24 mouse cellular contexts compared by ENCODE assay signal in the genomic region with DNA sequence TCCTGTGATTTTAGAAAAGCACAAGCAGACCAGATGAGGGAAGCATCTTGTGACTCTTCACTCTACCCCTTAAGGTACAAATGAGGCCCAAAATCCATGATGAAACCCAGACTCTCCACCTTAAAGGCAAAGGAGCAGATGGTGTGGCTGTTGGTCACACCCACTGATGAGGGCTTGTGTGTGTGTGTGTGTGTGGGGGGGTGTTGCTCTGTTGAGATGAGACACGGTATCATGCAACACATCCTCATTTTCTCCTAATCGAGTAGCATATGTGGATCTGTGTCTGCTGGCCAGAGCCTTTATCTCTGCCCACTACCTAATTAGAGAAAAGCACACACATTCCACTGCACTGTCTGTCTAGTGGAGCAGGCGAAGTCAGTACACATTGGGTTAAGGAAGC.
DNase-seq lines count a peak whose midpoint lies in the region; ATAC-seq lines count a peak whose summit lies in the region.
"Had no signal": no experiment of that assay in that cellular context is flagged by ENCODE, and none has a peak within 500 bp of the region (broad histone marks: within the 10 kb centered on the region; RNA-seq: fewer than 3 reads in every experiment).

No protein-coding gene starts in this region.

- DNase-seq in forebrain, embryonic 11.5 days (ENCODE audit: low spot score) = peak; percentile 33
- peak; percentile 29 for DNase-seq in layer of hippocampus, adult 11-12 months (ENCODE audit: low spot score)
- no peak for DNase-seq in layer of hippocampus, postnatal 36 days
- peak; percentile 22 for DNase-seq in layer of hippocampus, adult 9-10 months (ENCODE audit: low spot score)
- DNase-seq in layer of hippocampus, postnatal 14 days (ENCODE audit: low spot score in 2 of 2) = no peak
- peak; percentile 59 for DNase-seq in brain, adult 2 months (ENCODE audit: low read depth, low spot score)
- DNase-seq in lung, postnatal 25 days (ENCODE audit: low spot score) = no peak
- DNase-seq: adrenal gland, adult 8-10 months; adrenal gland, postnatal 25 days; cerebellum, adult 11 months; cerebellum, adult 2 months; cerebellum, adult 9-11 months; cerebellum, postnatal 25 days; gastrocnemius, postnatal 25 days; heart, adult 2 months had no signal

- H3K9ac ChIP-seq in forebrain, embryonic 11.5 days (ENCODE audit: low read length) = no peak overlapping the region
- no peak overlapping the region for H3K9ac ChIP-seq in forebrain, embryonic 13.5 days
- H3K9ac ChIP-seq: embryonic facial prominence, embryonic 12.5 days; embryonic facial prominence, embryonic 15.5 days; forebrain, embryonic 12.5 days; hindbrain, embryonic 12.5 days; hindbrain, embryonic 15.5 days had no signal

- H3K27ac ChIP-seq in forebrain, embryonic 11.5 days (ENCODE audit: low read depth, low read length) = no peak overlapping the region
- H3K27ac ChIP-seq in forebrain, embryonic 13.5 days = no peak overlapping the region
- H3K27ac ChIP-seq: embryonic facial prominence, embryonic 12.5 days; embryonic facial prominence, embryonic 15.5 days; forebrain, embryonic 12.5 days; heart, adult 2 months; heart, embryonic 10.5 days; hindbrain, embryonic 12.5 days; hindbrain, embryonic 15.5 days had no signal

- H3K36me3 ChIP-seq in forebrain, embryonic 11.5 days (ENCODE audit: control insufficient read depth, insufficient read depth, low read length) = no peaks in the 10 kb centered on the region
- H3K36me3 ChIP-seq in forebrain, embryonic 13.5 days (ENCODE audit: poor library complexity, severe bottlenecking) = no peaks in the 10 kb centered on the region
- H3K36me3 ChIP-seq: embryonic facial prominence, embryonic 12.5 days; embryonic facial prominence, embryonic 15.5 days; forebrain, embryonic 12.5 days; heart, embryonic 10.5 days; hindbrain, embryonic 12.5 days; hindbrain, embryonic 15.5 days had no signal

- 80% methylated on average over 3 of the region's 3 CpGs for WGBS in forebrain, embryonic 11.5 days
- WGBS in forebrain, embryonic 13.5 days = 63% methylated on average over 3 of the region's 3 CpGs

- no peaks in the 10 kb centered on the region for H3K27me3 ChIP-seq in forebrain, embryonic 11.5 days (ENCODE audit: control insufficient read depth, insufficient read depth, low read length)
- no peaks in the 10 kb centered on the region for H3K27me3 ChIP-seq in forebrain, embryonic 13.5 days
- H3K27me3 ChIP-seq: embryonic facial prominence, embryonic 12.5 days; embryonic facial prominence, embryonic 15.5 days; forebrain, embryonic 12.5 days; hindbrain, embryonic 12.5 days; hindbrain, embryonic 15.5 days had no signal

- no peaks in the 10 kb centered on the region for H3K9me3 ChIP-seq in forebrain, embryonic 11.5 days (ENCODE audit: control insufficient read depth, low read length)
- no peaks in the 10 kb centered on the region for H3K9me3 ChIP-seq in forebrain, embryonic 13.5 days (replicated peaks)
- H3K9me3 ChIP-seq: embryonic facial prominence, embryonic 12.5 days; embryonic facial prominence, embryonic 15.5 days; forebrain, embryonic 12.5 days; heart, embryonic 10.5 days; hindbrain, embryonic 12.5 days; hindbrain, embryonic 15.5 days had no signal

- H3K4me3 ChIP-seq in forebrain, embryonic 11.5 days (ENCODE audit: low read depth, low read length) = no peak overlapping the region
- no peak overlapping the region for H3K4me3 ChIP-seq in forebrain, embryonic 13.5 days
- H3K4me3 ChIP-seq: embryonic facial prominence, embryonic 12.5 days; embryonic facial prominence, embryonic 15.5 days; forebrain, embryonic 12.5 days; heart, adult 2 months; heart, embryonic 10.5 days; hindbrain, embryonic 12.5 days; hindbrain, embryonic 15.5 days had no signal

- ATAC-seq in forebrain, embryonic 11.5 days (replicated peaks; ENCODE audit: low FRiP score) = no peak
- ATAC-seq in forebrain, embryonic 13.5 days = no peak
- ATAC-seq: activated CD4-positive, CD25-positive, alpha-beta regulatory T cell, adult 4 months; forebrain, embryonic 16.5 days had no signal

- no peak overlapping the region for H3K4me2 ChIP-seq in forebrain, embryonic 11.5 days (ENCODE audit: low read depth, low read length, severe bottlenecking)
- no peak overlapping the region for H3K4me2 ChIP-seq in forebrain, embryonic 13.5 days
- H3K4me2 ChIP-seq: embryonic facial prominence, embryonic 12.5 days; embryonic facial prominence, embryonic 15.5 days; forebrain, embryonic 12.5 days; hindbrain, embryonic 12.5 days; hindbrain, embryonic 15.5 days had no signal

- no peaks in the 10 kb centered on the region for H3K4me1 ChIP-seq in forebrain, embryonic 11.5 days (replicated peaks; ENCODE audit: control insufficient read depth, insufficient read depth, low read length)
- peaks cover 8% of the 10 kb centered on the region; the same call in 1 of the 2 replicates for H3K4me1 ChIP-seq in forebrain, embryonic 13.5 days
- H3K4me1 ChIP-seq: embryonic facial prominence, embryonic 12.5 days; embryonic facial prominence, embryonic 15.5 days; heart, embryonic 10.5 days had no signal

Comparison
In these comparisons a context has a peak if more than half of its experiments do, and no peak if none do; other contexts are left out.
1. DNase-seq: peak in forebrain, embryonic 11.5 days (single experiment), layer of hippocampus, adult 11-12 months (single experiment), layer of hippocampus, adult 9-10 months (single experiment) and brain, adult 2 months (single experiment); none in layer of hippocampus, postnatal 36 days (0 of 2), layer of hippocampus, postnatal 14 days (0 of 2) and lung, postnatal 25 days (single experiment).